Mouse (Mus musculus) kidney, postnatal 36 days (tissue): ENCODE results near the gene Arv1.

Experiments used
- DNase-seq, 2 experiments: peaks; one replicate each; pipeline ENCODE4 v3.0.0; 2021 to 2022; ENCODE audit warnings: mixed read lengths in 2 of 2

Gene Arv1

DNA sequence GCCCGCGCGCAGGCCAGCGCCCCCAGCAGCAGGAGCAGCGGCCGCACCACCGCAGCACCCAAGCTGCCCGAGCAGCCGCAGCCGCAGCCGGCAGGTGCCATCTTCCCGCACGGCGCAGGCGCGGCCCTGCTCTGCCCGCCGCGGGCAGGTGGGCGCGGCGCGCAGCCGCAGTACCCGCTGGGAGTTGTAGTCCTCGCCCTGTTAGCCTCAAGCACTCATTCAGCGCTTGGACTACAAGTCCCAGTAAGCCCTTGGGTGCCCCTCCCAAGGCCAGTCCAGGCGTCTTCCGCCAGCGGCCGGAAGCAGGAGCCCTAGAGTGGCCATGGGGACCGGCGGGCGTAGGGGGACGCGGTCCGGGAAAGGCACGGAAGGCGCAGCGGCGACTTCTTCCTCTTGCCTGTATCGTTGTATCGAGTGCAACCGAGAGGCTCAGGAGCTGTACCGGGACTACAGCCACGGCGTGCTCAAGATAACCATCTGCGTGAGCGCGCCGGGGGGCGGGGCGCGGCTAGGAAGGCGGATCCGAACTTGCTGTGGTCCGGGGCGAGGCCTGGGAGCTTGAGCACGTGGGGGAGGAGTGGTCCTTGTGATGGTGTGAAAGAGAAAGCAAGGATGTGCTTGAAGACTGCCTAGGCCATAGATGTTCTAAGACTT is at the start of gene Arv1, which contains the start of gene Ttc13:
TSS of gene Arv1 (plus strand) at position 278 of the 654 bp plus-strand sequence.
TSS of gene Ttc13 (minus strand) at position 122 of the 654 bp plus-strand sequence.
- peak; percentile 97 to 98 for DNase-seq

DNA sequence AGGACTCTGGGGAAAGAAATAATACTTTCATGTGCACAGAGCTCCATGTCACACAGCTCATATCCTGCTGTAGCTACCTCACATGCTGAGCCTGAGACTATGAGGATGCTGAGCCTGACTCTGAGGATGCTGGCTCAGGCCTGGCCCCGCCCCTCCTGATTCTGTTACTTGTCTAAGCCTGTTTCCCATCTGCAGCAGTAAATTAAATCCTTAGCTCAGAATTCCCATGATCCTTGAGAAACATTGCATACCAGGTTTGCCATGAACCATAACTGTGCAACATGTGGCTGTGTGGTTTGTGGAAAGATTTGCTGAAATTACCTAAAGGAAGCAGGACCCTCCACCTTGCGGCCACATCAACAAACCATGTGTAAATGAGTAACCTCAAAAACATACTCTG is 49.6 kb upstream of the Arv1 start:
- no peak for DNase-seq

DNA sequence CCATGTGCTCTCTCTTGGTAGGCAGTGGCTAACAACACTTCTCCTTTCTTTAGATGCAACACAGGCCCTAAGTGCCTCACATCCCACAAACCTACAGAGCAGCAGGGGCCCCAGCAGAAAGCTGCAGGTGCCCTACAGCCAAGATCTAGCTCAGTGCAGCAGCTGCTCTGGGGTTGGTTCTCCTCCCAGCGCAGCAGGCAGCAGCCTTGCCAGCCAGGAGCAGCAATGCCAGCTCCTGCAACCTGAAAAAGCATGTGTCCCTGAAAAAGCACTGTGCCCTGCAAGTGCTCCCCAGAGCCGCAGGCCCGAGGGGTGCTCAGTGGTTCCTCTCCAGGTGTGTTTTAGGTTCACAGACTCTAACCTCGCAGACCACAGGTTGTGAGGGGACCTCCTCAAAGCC is 45.3 kb upstream of the Arv1 start:
- no peak for DNase-seq

DNA sequence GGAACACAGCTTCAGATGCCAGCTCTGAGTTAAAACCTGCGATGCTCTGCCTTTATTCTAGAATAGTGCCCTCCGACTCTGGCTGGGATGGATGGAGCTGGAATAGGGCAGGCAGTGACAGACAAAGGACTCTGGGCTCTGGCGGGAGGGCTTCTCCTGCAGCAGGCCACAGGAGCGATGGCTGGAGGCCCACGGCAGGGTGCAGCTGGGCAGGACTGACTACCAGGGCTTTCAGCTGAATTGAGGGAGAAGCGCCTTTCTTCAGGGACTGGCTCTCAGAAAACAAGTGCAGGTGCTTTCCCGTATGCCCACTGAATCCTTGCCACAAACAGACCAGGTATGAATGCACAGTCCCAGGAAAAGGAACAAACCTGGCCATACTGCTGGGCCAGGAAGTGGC is 44.9 kb upstream of the Arv1 start:
- no peak for DNase-seq

DNA sequence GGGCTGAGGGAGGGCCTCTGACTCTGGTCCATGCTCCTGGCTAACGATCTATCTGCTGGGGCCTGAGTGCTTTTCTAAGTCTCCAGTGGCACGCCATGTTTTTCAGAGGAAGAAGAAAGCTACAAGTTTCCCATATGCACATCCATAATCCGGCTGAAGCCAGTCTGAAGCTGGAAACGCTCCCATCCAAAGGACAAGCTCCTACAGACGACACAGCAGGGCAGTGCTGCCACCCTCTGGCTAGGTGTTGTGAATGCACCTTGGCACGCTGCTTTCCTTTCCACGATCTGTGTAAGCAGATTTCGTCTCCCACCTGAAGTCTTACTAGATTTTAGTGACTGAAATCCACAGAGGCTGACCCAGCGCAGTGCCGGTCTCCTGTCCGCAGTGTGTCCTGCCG is 44.5 kb upstream of the Arv1 start:
- peak; percentile 82 to 90 for DNase-seq

DNA sequence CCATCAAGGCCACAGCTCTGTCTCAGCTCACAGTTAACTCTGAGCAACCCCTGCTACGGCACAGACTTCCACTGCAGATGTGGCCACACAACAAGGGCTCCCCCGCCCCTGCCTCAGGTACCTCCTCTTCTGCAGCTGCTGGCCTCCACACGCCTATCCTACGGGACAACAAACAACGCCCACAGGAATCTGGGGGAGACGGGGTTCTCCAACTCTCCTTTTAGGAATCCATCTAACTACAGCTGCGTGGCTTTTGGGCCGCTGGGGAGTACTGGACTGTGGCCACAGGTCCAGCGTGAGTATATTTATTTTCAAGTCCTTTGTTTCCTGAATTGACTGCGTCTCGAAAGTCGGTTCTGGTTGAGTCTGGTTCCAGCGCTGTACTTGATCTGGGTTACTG is 43.7 kb upstream of the Arv1 start:
- no peak for DNase-seq

DNA sequence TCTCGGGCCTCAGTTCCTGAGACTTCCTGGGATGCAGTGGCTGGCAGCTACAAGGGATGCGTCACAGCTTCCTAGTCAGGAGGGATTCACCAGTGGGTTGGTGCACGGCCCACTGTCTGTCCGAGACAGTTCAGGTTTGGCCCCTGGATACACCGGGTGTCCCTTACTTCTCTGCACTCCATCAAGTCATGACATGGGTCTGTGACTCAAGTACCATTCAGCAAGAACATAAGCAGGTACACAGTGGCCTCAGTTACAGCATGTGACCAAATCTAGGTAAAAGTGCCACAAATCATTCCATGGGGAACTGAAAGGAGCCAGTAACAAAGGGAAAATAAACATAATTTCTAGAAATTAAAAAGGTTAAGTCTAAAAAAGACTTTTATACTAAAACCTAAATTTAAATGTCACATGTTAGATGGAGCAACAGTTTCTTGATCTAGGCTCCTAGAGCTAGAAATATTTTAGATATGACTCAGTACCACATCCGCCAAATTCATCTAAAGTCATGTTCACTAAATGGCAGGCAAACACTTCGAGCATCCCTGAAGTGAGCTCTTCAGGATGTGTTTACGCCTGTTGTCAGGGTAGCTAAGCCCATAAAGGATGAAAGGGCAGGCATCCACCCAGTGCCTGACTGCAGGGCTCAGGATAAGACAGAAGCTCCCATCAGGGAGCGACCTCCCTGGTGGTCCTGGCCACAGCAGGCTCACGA is 40.7 kb upstream of the Arv1 start:
- DNase-seq = no peak

DNA sequence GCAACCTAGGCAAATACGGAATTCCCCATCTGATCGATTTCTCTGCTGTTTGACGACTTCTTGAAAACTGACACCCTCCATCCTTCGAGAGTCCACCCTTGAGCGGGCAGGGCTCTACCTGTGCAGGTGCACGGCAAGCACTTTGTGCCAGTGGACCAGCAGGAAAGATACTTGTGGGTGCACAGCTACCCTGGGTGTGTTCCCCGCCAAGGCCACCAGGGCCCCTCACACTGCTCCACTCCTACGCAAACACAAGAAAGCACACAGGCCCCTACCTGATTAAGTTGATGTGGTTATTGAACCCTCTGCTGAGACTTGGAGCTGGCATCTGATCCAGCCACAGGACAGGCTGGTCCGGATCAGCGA is 40.2 kb upstream of the Arv1 start:
- DNase-seq = no peak

DNA sequence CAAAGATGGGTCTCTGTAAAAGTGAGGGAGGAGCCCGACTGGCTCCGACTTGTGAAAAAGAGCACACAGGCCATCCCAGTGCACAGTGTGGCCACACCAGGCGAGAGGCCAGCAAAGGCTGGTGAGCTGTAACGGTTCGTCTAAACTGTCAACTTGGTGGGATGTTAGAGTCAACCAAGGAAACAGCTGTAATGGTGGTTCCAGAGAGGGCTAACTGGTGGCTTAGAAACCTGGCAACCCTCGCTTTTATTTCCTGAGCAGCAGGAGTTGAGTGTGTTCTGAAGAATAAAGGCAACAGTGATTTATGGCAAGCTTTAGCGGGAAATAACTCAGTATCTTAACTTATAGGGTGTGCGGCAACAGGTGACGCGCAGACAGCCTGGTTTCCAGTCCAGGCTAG is 39.7 kb upstream of the Arv1 start:
- no peak for DNase-seq

DNA sequence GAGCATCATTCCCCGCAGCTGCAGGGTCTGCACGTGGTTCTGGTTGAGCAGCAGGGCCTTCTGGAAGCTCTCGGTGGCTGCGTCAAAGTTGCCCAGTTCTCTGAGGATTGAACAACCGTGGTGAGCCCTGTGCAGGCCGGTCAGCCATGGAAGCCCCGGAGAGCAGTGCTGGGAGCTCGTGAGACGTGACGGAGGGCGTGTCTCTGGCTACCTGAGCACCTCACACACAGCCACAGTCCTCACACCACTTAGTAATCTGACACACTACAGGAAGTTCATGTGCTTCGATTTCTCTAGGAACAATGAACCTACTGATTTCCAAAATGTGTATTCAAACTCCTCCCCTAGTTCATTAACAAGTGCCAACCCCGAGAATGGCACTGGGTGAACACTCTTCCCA is 33.0 kb upstream of the Arv1 start:
- no peak for DNase-seq

DNA sequence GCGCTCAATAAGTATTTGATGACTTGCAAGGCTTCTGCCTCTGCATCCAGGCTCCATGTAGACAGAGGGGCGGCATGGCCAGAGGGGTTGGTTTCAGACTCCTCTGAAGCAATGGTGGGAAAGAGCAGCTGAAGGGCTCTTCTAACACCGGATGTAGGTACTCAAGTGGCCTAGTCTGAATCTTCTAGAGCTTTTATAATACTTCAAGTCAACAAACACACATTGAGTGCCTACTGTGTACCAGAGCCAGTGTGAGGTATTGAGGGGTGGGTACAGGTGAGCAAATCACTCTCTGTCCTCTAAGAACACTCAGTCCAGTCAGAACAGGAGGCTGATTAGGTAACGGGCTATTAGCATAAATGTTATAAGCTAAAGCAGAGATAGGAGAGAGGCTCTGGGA is 30.2 kb upstream of the Arv1 start:
- DNase-seq = no peak

DNA sequence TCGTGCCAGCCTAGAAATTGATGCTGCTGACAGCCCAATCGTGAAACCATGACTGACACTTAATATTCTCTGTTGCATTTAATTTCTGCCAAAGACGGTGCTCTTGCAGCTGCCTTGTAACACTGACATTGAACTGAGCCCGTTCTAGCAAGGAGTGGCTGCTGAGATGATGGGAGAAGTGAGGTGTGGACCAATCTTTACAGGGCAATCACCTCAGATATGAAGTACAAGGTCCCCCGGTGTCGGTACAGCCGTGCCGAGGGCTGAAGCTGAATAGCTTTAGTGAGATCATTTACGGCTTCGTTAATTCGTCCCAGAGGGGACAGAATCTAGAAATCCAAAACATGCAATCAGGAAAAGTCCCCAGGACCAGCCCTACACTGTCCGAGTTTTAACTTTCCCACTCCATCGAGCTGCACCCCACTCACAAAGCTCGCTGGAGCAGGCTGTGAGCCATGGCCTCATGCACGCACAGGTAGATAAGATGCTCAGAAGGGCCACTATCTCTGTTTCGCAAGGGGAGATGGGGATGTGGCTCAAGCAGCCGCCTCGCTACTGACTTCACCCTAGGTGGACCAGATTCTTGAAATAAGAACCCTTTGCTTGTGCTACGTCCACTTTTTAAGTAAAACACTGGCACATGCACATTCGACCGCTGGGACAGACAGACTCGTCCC is 26.4 kb upstream of the Arv1 start:
- DNase-seq = no peak

DNA sequence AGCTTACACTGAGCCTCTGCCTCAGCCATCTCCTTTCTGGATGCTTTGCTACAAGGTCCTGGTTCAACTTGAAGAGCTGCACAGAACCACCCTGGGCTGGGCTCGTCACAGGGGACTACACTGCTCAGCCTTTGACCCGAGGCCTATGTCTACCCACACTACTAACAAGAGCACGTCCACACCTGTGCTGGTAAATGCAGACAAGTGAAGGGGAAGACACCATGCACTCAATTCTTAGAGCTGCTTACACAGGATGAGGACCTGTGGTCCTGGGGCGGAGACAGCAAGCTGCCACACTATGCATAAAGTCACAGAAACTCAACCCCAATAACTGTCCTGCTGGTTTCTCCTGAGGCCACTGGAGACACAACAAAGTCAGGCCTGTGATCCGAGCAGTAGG is 21.7 kb upstream of the Arv1 start:
- DNase-seq = no peak

DNA sequence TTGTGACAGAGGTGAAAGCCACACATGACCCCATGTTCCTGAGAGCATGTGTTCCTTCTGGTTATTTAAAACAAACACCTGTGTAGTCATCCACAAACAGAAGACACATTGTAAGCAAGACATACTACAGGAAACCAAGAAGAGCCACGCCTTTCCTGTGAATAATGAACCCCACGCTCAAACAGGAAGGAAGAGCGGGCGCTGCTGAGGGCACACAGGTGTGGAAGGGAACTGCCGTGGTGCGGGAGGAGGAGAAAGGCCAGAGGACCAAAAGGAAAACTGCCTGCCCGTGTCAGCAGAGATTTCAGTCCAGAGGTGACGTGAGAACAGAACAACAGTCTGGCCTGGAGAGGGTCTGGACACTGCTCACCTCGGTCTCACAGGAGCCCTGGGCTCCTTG is 20.9 kb upstream of the Arv1 start:
- DNase-seq = no peak

DNA sequence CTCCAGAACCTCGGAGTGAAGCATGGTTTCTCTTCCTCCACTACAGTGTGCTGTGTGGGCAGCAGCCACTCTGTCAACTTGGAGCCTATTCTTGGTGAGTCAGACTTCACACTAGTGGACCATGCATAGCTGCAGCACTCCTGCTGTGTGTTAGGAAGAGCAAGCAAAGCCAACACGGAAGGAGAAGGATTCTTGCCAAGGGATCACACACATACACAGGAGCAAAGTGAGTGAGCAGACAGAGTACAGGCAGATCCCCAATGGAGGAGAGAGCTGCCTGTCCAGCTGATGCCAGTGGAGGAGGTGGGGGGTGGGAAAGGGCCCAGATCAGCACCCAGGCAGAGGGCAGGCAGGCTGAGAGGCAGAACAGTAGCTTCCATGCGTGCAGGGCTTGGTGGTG is 19.8 kb upstream of the Arv1 start:
- DNase-seq = no peak

DNA sequence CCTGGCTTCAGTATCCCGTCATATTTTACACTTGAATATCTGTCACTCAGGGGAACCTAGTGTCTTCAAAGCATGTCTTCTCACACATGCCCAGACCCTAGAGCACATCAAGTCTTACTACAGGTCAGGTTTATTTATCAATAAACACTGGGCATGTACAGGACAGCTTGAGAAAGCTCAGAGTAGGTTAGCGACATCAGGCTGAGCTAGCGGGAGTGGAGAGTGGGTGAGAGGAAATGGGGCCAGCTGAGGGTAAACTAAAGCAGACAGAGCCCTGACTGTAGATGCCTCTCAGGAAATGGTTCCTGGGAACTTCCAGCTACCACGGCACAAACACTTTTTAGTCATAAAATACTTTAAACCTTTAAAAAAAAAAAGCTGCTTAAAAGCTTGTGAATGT is 18.4 kb upstream of the Arv1 start:
- DNase-seq = no peak

DNA sequence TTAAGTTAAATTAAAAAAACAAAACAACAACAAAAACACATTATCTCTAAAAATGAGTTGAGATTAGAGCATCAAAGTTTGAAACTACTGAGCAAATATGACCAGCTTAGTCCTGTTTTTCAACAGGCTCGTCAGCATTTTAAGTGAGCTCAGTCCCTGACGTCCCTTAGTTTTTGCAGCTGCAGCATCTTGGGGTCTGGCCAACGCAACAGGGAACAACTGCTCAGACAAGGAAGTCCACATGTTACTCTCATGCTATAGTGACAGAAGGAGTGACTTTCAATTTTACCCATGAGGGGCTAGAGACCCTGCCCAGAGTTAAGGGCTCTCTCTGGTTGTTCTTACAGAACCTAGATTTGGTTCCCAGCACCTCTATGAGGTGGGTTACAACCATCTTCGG is 17.6 kb upstream of the Arv1 start:
- DNase-seq = no peak

DNA sequence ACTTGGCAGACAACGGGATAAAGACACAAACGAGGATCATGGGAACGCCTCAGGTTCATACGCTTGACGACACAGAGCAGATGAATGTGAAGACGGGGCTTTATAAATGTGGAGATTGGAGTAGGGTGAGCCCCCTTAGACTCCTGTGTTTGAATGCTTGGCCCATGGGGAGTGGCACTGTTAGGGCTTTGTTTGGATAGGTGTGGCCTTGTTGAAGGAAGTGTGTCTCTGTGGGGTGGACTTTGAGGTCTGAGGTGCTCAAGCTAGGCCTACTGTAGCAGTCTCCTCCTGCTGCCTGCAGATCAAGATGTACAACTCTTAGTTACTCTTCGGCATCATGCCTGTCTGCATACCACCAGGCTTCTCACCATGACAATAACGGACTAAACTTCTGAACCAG is 16.1 kb upstream of the Arv1 start:
- DNase-seq = no peak

DNA sequence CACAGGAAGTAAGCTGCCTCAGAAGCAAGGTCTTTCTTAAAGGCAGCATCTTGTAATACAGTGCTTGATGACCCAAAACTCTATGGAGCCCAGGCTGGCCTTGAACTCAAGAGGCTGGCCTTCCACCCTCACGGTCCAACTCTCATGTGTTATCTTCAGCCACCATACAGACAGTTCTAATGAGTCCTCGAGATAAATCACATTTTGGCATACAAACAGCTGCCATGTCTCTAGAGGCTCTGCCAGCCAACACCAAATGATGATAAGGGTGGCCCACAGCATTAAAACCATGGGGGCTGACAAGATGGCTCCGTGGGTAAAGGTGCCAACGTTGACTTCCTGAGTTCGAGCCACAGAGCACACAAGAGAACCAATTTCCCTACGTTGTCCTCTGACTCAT is 8.7 kb upstream of the Arv1 start:
- DNase-seq = no peak

DNA sequence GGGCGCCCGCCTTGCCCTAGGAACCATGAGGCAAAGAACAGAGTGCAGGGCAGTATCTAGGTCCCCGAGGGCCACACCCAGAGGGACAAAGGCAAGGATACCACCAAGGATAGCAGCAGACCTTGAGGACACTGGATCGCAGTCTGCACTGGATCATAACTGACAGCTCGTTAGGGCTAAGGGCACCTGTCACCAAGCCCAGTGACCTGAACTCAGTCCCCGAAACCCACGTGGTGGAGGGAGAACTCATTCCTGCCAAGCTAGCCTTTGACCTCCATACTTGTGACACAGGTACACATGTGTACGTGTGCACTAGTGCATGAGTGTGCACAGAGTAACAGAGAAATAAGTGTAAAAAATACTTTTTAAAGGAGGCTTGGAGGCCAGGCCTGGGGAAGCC is 6.2 kb upstream of the Arv1 start:
- no peak for DNase-seq

DNA sequence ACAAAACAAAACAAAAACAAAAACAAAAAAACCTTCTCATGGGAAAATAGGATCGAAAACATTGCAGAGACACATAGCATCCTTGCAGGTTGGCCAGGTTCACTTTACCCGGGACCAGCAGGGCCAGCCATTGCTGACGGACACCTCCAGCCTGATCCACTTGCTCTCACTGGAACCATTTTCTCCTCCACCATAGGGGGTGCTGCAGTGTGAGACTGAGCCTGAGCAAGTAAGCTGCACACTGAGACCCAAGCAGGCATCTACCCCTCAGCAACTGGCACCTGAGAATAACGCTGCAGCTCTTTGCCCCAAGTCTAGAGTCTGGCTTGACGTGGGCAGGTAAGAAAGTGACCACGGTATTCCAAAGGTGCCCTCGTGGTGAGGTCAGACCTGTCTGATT is 1.8 kb upstream of the Arv1 start:
- DNase-seq = peak in 1 of 2 experiments; percentile 19

DNA sequence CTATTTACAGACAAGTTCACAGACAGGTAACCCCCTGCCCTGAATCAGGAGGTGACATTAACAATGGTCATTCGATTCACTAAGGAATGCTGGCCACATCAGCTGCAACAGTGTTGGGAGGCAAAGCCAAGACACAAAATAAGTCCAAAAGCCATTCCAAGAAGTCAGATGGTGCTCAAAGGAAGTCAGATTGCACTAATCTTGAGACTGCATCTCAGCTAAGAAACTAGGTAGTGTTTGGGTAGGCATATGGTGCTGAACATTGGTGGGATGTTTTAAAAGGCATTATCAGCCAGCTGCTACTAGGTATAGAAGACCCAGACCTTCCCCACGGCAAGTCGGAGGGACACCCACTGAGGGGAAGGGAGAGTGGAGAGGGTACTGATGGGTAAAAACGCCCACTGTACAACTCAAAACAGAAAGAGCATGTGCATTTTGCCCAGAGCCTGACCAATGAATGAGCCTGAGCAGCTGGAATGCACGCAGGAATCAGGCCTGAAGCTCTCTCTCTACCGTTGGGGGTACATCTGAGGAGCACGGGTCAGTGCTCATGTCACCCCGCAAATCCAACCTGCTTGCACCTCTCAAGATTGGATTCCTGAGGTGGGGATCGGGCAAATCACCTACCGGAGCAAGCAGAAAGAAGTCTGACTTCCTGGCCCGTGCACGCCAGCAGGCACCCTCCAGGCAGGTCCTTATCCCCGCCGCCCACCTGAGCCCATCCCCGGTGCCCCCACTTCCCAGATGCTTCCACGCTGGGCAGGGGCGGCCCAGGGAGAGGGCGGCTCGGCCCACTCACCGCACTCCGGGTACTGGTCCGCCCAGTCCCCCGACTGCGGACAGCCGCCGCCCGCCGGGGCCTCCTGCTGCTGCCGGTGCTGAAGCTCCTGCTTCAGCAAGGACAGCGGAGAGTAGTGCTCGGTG is 739 bp upstream of the Arv1 start:
- no peak for DNase-seq

DNA sequence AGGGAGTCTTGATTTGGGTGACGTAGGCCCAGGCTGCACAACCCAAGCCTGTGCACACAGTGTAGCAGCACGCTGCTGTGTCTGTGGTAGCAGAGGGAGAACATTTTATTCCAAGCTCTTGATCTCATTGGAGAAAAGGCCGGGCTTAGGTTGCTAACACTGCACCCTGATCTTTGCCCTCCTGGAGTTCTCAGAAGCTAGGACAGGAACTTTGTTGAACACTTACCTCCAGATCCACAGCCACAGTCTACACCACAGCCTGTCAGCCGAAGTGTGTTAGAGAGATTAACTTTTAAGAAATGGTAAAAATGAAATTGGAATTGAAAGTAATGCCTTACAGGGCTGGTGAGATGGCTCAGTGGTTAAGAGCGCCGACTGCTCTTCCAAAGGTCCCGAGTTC is 2.4 kb downstream of the Arv1 start:
- peak; percentile 20 to 28 for DNase-seq
